Mouse (Mus musculus) layer of hippocampus, postnatal 36 days (tissue): Measurements from ENCODE around the gene Ssty1. TPM values are rescaled to one million over a fixed set of nuclear protein-coding genes. Genes with fewer than 3 reads are reported as not detected.
"Not testable (repeated sequence)": the region's sequence is repeated elsewhere in the genome, so short reads cannot be mapped to it uniquely, and the experiment has no call there.

Experiments
- DNase-seq, 2 experiments: peaks; one replicate each; pipeline ENCODE4 v3.0.0; 2022
- total RNA-seq, 2 experiments: library from RNA; stranded (reverse); gene quantifications; 2 replicates each; pipeline ENCODE4 v1.2.3; 2021

Gene Ssty1
- not detected for total RNA-seq

GRCm38 (mm10) chrY:18088816-18089215, at the start of gene Ssty1:
Gene Ssty1 (plus strand): TSS chrY:18089116.
- not testable (repeated sequence) for DNase-seq

DNA sequence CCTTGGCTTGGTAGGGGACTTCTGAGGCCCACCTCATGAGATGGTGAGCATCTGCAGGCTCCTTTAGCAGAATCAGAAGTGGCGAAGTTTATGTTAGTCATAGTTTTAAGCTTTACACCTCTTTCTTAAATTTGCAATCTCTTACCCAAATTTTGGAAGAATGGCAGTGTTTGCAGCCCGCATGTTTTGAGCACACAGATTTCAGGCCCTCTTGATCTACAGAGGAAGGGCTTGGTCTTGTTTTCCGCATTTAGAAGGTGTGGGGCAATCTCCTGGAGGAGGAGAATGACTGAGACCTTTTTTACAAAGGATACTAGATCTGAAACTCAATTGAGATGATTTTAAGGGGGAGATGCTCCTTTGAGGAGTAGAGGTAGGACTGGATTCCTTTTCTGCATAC, 27.2 kb upstream of the Ssty1 start, which contains the start of gene Gm21764:
Gm21764 (minus strand) TSS at position 101 of the 400 bp plus-strand sequence.
- DNase-seq: not testable (repeated sequence)

Other genes with a start within 250 kb of the Ssty1 start
- not detected for gene Gm21904, start 242.8 kb upstream of the Ssty1 start, total RNA-seq
- not detected for gene Gm20772, start 214.4 kb upstream of the Ssty1 start, total RNA-seq
- not detected for gene Gm20831, start 214.4 kb upstream of the Ssty1 start, total RNA-seq
- gene Srsy, start 151.8 kb upstream of the Ssty1 start, total RNA-seq: not detected
- not detected for gene Gm21764, start 27.3 kb upstream of the Ssty1 start, total RNA-seq